7 mouse cellular contexts compared by ENCODE assay signal in the genomic region with DNA sequence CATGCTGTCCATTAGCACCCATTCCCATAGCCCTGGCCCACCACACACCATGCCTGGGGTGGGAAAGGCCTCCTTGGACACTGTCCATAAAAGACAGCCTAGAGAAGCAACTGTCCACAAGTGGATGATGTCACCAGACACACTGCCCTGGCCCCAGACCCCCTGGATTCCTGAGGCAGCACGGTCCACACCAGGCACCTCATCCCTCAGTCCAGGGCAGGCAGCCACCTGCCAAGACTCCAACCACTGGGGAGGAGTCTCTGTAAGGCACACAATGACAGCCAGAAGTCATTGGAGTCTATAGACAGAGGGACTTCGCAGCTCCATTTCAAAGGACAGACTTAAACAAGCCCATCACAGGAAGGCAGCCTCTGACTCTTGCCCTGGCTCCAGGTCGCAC. TPM values are rescaled to one million over a fixed set of nuclear protein-coding genes. Genes with fewer than 3 reads are reported as not detected.
DNase-seq lines count a peak whose midpoint lies in the region; ATAC-seq and TF ChIP-seq lines count a peak whose summit lies in the region.

No protein-coding gene starts in this region.

- intact Hi-C loops in left cerebral cortex, adult 2 months (cut with DNase I), result loop anchor here (2.0 to 5.0 kb wide), 2 partner anchors 59 to 139 kb away; a partner anchor contains a TSS
- intact Hi-C loops in left cerebral cortex, postnatal 14 days (cut with DNase I), result loop anchor here (5.0 kb wide), 1 partner anchor 59 kb away; no protein-coding TSS in a partner anchor

- 0 out of 2 replicates have a peak overlapping the region, but pooled peaks have one; percentile 82 for H3K9ac ChIP-seq in embryonic facial prominence, embryonic 13.5 days
- no peak overlapping the region for H3K9ac ChIP-seq in hindbrain, embryonic 12.5 days
- peak overlapping the region; percentile 85; the same call in 1 of the 2 replicates for H3K9ac ChIP-seq in midbrain, embryonic 14.5 days (replicated peaks; ENCODE audit: low read length)

- H3K9me3 ChIP-seq in embryonic facial prominence, embryonic 13.5 days, result no peaks in the 10 kb centered on the region
- H3K9me3 ChIP-seq in hindbrain, embryonic 12.5 days (replicated peaks), result no peaks in the 10 kb centered on the region
- H3K9me3 ChIP-seq in midbrain, embryonic 14.5 days (ENCODE audit: control insufficient read depth, low read length), result no peaks in the 10 kb centered on the region

- peak overlapping the region; percentile 94 for H3K4me3 ChIP-seq in left cerebral cortex, adult 2 months
- 0 out of 2 replicates have a peak overlapping the region, but pooled peaks have one; percentile 88 for H3K4me3 ChIP-seq in embryonic facial prominence, embryonic 13.5 days
- H3K4me3 ChIP-seq in hindbrain, embryonic 12.5 days, result no peak overlapping the region
- H3K4me3 ChIP-seq in midbrain, embryonic 14.5 days (replicated peaks; ENCODE audit: low read depth, low read length), result peak overlapping the region; percentile 78

- peaks cover 41% of the 10 kb centered on the region for H3K4me1 ChIP-seq in embryonic facial prominence, embryonic 13.5 days
- H3K4me1 ChIP-seq in hindbrain, embryonic 12.5 days, result peaks cover 17% of the 10 kb centered on the region
- peaks cover 8% of the 10 kb centered on the region for H3K4me1 ChIP-seq in midbrain, embryonic 14.5 days (ENCODE audit: control insufficient read depth, insufficient read depth, low read length)

- H3K27me3 ChIP-seq in embryonic facial prominence, embryonic 13.5 days, result peaks cover 15% of the 10 kb centered on the region
- H3K27me3 ChIP-seq in hindbrain, embryonic 12.5 days, result peaks cover 16% of the 10 kb centered on the region
- peaks cover 13% of the 10 kb centered on the region for H3K27me3 ChIP-seq in midbrain, embryonic 14.5 days (ENCODE audit: control insufficient read depth, insufficient read depth, low read length)

- no peak for ATAC-seq in embryonic facial prominence, embryonic 13.5 days (ENCODE audit: insufficient number of reproducible peaks, insufficient read depth, low FRiP score, low TSS enrichment, low read depth)
- no peak for ATAC-seq in hindbrain, embryonic 12.5 days (ENCODE audit: low FRiP score)
- ATAC-seq in midbrain, embryonic 14.5 days (ENCODE audit: low FRiP score, low TSS enrichment), result no peak

- peak overlapping the region; percentile 95 for H3K4me2 ChIP-seq in embryonic facial prominence, embryonic 13.5 days
- H3K4me2 ChIP-seq in hindbrain, embryonic 12.5 days (replicated peaks), result peak overlapping the region; percentile 98
- H3K4me2 ChIP-seq in midbrain, embryonic 14.5 days (ENCODE audit: low read length), result peak overlapping the region; percentile 96

- H3K36me3 ChIP-seq in embryonic facial prominence, embryonic 13.5 days, result no peaks in the 10 kb centered on the region
- no peaks in the 10 kb centered on the region for H3K36me3 ChIP-seq in hindbrain, embryonic 12.5 days
- H3K36me3 ChIP-seq in midbrain, embryonic 14.5 days (ENCODE audit: control insufficient read depth, insufficient read depth, low read length), result no peaks in the 10 kb centered on the region

- 72% methylated on average over 3 of the region's 3 CpGs for WGBS in embryonic facial prominence, embryonic 13.5 days
- 62% methylated on average over 3 of the region's 3 CpGs for WGBS in hindbrain, embryonic 12.5 days
- WGBS in midbrain, embryonic 14.5 days, result 66% methylated on average over 3 of the region's 3 CpGs

- H3K27ac ChIP-seq in left cerebral cortex, adult 2 months, result peak overlapping the region; percentile 93
- H3K27ac ChIP-seq in embryonic facial prominence, embryonic 13.5 days, result no peak overlapping the region
- H3K27ac ChIP-seq in hindbrain, embryonic 12.5 days, result no peak overlapping the region
- no peak overlapping the region for H3K27ac ChIP-seq in midbrain, embryonic 14.5 days (replicated peaks; ENCODE audit: low read depth, low read length)

- no peak for TF ChIP-seq CTCF in left cerebral cortex, adult 2 months (IDR thresholded peaks at IDR 0.05)

- no peak for DNase-seq in left cerebral cortex, adult 2 months (ENCODE audit: extremely low spot score in 1 of 2, low spot score in 2 of 2)
- DNase-seq in left cerebral cortex, postnatal 14 days (ENCODE audit: low spot score in 2 of 2), result no peak
- no peak for DNase-seq in midbrain, embryonic 14.5 days
- no peak for DNase-seq in cerebellum, postnatal 14 days
- no peak for DNase-seq in layer of hippocampus, postnatal 25 days (ENCODE audit: extremely low spot score in 1 of 2, low spot score in 1 of 2)

RNA-seq across cellular contexts. Expression of a gene that starts 1.9 kb away (rescaled TPM):
- 10 to 100 TPM; 69.0 to 83.6 TPM for total RNA-seq in left cerebral cortex, adult 2 months (2021)
- total RNA-seq in left cerebral cortex, postnatal 14 days (2021), result 100 to 1,000 TPM in 1 of 2 experiments, 10 to 100 TPM in 1; 93.1 to 112 TPM
- polyA plus RNA-seq in embryonic facial prominence, embryonic 13.5 days (2015; fragmentation: Nextera tagmentation; extraction: Ambion mirVana), result 7.3 and 9.3 TPM in 2 replicates
- 7.2 and 7.7 TPM in 2 replicates for polyA plus RNA-seq in hindbrain, embryonic 12.5 days (2016; fragmentation: Nextera tagmentation; extraction: Ambion mirVana)
- polyA plus RNA-seq in midbrain, embryonic 14.5 days (2014; fragmentation: Nextera tagmentation; extraction: Ambion mirVana), result 11.5 and 13.3 TPM in 2 replicates
- 100 to 1,000 TPM; 127 to 132 TPM for total RNA-seq in layer of hippocampus, postnatal 25 days (2021)

RNA-seq across cellular contexts. Expression of a gene that starts 54.9 kb away (rescaled TPM):
- total RNA-seq in left cerebral cortex, adult 2 months (2021), result 10 to 100 TPM; 16.7 to 29.3 TPM
- 10 to 100 TPM; 16.4 to 19.1 TPM for total RNA-seq in left cerebral cortex, postnatal 14 days (2021)
- 50.6 and 55.5 TPM in 2 replicates for polyA plus RNA-seq in embryonic facial prominence, embryonic 13.5 days (2015; fragmentation: Nextera tagmentation; extraction: Ambion mirVana)
- 163 and 181 TPM in 2 replicates for polyA plus RNA-seq in hindbrain, embryonic 12.5 days (2016; fragmentation: Nextera tagmentation; extraction: Ambion mirVana)
- 58.7 and 85.9 TPM in 2 replicates for polyA plus RNA-seq in midbrain, embryonic 14.5 days (2014; fragmentation: Nextera tagmentation; extraction: Ambion mirVana)
- 10 to 100 TPM; 16.5 to 24.1 TPM for total RNA-seq in layer of hippocampus, postnatal 25 days (2021)
